ENCODE assay signal across 10 mouse cellular contexts in genomic region chr9:96977287-96978145, GRCm38 (mm10). TPM values are rescaled to one million over a fixed set of nuclear protein-coding genes. Genes with fewer than 3 reads are reported as not detected.
DNase-seq lines count a peak whose midpoint lies in the region; ATAC-seq lines count a peak whose summit lies in the region.
"Had no signal": no experiment of that assay in that cellular context is flagged by ENCODE, and none has a peak within 500 bp of the region (broad histone marks: within the 10 kb centered on the region; RNA-seq: fewer than 3 reads in every experiment).

No protein-coding gene starts in this region.

- intact Hi-C loops in heart, postnatal 25 days (cut with DNase I), result no loop called here

- no peak overlapping the region for H3K4me2 ChIP-seq in hindbrain, embryonic 14.5 days (replicated peaks)
- no peak overlapping the region for H3K4me2 ChIP-seq in midbrain, embryonic 16.5 days (ENCODE audit: low read length)

- no peaks in the 10 kb centered on the region for H3K27me3 ChIP-seq in heart, embryonic 10.5 days (ENCODE audit: insufficient read depth, poor library complexity, severe bottlenecking)
- H3K27me3 ChIP-seq in hindbrain, embryonic 14.5 days (ENCODE audit: control insufficient read depth, insufficient read depth, low read length), result no peaks in the 10 kb centered on the region
- H3K27me3 ChIP-seq in midbrain, embryonic 16.5 days (ENCODE audit: control insufficient read depth, insufficient read depth, low read depth, low read length), result no peaks in the 10 kb centered on the region

- H3K27ac ChIP-seq in heart, embryonic 10.5 days, result peak overlapping the region; percentile 84
- H3K27ac ChIP-seq in hindbrain, embryonic 14.5 days, result no peak overlapping the region
- H3K27ac ChIP-seq in midbrain, embryonic 16.5 days (ENCODE audit: low read length), result peak overlapping the region; percentile 47; the same call in 1 of the 2 replicates

- no peak overlapping the region for H3K4me3 ChIP-seq in heart, embryonic 10.5 days
- no peak overlapping the region for H3K4me3 ChIP-seq in hindbrain, embryonic 14.5 days (replicated peaks; ENCODE audit: low read length)
- no peak overlapping the region for H3K4me3 ChIP-seq in midbrain, embryonic 16.5 days (ENCODE audit: low read depth, low read length)

- ATAC-seq in hindbrain, embryonic 14.5 days (ENCODE audit: low FRiP score), result 0 out of 2 replicates have a peak, but pooled peaks have one; percentile 2
- ATAC-seq in midbrain, embryonic 16.5 days, result peak; percentile 18; the same call in 1 of the 2 replicates
- no peak for ATAC-seq in megakaryocyte progenitor cell, adult 5-6 weeks (replicated peaks; ENCODE audit: poor library complexity)
- no peak for ATAC-seq in granulocyte monocyte progenitor cell, adult 5-6 weeks (replicated peaks; ENCODE audit: poor library complexity, severe bottlenecking)
- ATAC-seq: lung, postnatal 0 days had no signal

- peaks cover 4% of the 10 kb centered on the region; the same call in 1 of the 2 replicates for H3K36me3 ChIP-seq in heart, embryonic 10.5 days
- no peaks in the 10 kb centered on the region for H3K36me3 ChIP-seq in hindbrain, embryonic 14.5 days (replicated peaks; ENCODE audit: control insufficient read depth, insufficient read depth)
- no peaks in the 10 kb centered on the region for H3K36me3 ChIP-seq in midbrain, embryonic 16.5 days (ENCODE audit: control insufficient read depth, insufficient read depth, low read length)

- no peaks in the 10 kb centered on the region for H3K9me3 ChIP-seq in heart, embryonic 10.5 days
- H3K9me3 ChIP-seq in hindbrain, embryonic 14.5 days (ENCODE audit: control insufficient read depth, low read length), result no peaks in the 10 kb centered on the region
- H3K9me3 ChIP-seq in midbrain, embryonic 16.5 days (replicated peaks; ENCODE audit: control insufficient read depth, low read length, poor library complexity, severe bottlenecking), result no peaks in the 10 kb centered on the region

- no peak for DNase-seq in heart, embryonic 10.5 days (ENCODE audit: low spot score)
- no peak for DNase-seq in heart, postnatal 25 days (ENCODE audit: low spot score)
- peak; percentile 64 for DNase-seq in adrenal gland, postnatal 25 days
- no peak for DNase-seq in hindbrain, embryonic 14.5 days (ENCODE audit: low spot score)
- no peak for DNase-seq in spleen, postnatal 10 days (ENCODE audit: low spot score in 2 of 2)

- H3K4me1 ChIP-seq in heart, embryonic 10.5 days, result peaks cover 65% of the 10 kb centered on the region
- peaks cover 56% of the 10 kb centered on the region for H3K4me1 ChIP-seq in hindbrain, embryonic 14.5 days (replicated peaks; ENCODE audit: control insufficient read depth, insufficient read depth, low read length)
- H3K4me1 ChIP-seq in midbrain, embryonic 16.5 days (ENCODE audit: control insufficient read depth, insufficient read depth, low read length), result peaks cover 37% of the 10 kb centered on the region

- 32% methylated on average over 13 of the region's 13 CpGs for WGBS in heart, embryonic 10.5 days
- WGBS in hindbrain, embryonic 14.5 days, result 39% methylated on average over 13 of the region's 13 CpGs
- WGBS in midbrain, embryonic 16.5 days, result 41% methylated on average over 13 of the region's 13 CpGs

- H3K9ac ChIP-seq in hindbrain, embryonic 14.5 days, result no peak overlapping the region
- no peak overlapping the region for H3K9ac ChIP-seq in midbrain, embryonic 16.5 days (ENCODE audit: low read depth, low read length)

RNA-seq across cellular contexts. Expression of gene Spsb4, which starts 41.1 kb away (rescaled TPM):
- 53.5 and 66.5 TPM in 2 replicates for polyA plus RNA-seq in heart, embryonic 10.5 days (2016; fragmentation: Nextera tagmentation; extraction: Ambion mirVana)
- total RNA-seq in heart, postnatal 25 days (2021), result 10 to 100 TPM in 1 of 2 experiments, 1 to 10 TPM in 1; 5.6 to 10.5 TPM
- 0.86 and 1.2 TPM in 2 replicates for total RNA-seq in adrenal gland, postnatal 25 days (2021)
- 26.6 and 34.0 TPM in 2 replicates for polyA plus RNA-seq in hindbrain, embryonic 14.5 days (2014; fragmentation: Nextera tagmentation; extraction: Ambion mirVana)
- 23.5 and 28.3 TPM in 2 replicates for polyA plus RNA-seq in midbrain, embryonic 16.5 days (2015; fragmentation: Nextera tagmentation; extraction: Ambion mirVana)
- 2.7 and 4.2 TPM in 2 replicates for total RNA-seq in megakaryocyte progenitor cell, adult 5-6 weeks (2015)
- total RNA-seq in megakaryocyte progenitor cell, adult 5-6 weeks (2017), result 2.0 and 2.5 TPM in 2 replicates
- total RNA-seq in granulocyte monocyte progenitor cell, adult 5-6 weeks (2014; fragmentation: Nextera tagmentation), result 3.1 and 3.9 TPM in 2 replicates
- 5.5 and 6.1 TPM in 2 replicates for total RNA-seq in granulocyte monocyte progenitor cell, adult 5-6 weeks (2017)
- total RNA-seq: MEL had no signal

Comparison
In these comparisons a context has a peak if more than half of its experiments do, and no peak if none do; other contexts are left out.
1. ATAC-seq: peak in hindbrain, embryonic 14.5 days (single experiment) and midbrain, embryonic 16.5 days (single experiment); none in megakaryocyte progenitor cell, adult 5-6 weeks (single experiment) and granulocyte monocyte progenitor cell, adult 5-6 weeks (single experiment).